Mouse (Mus musculus) heart, adult 18-20 months (tissue): ENCODE results near the gene Slc6a12. TPM values are rescaled to one million over a fixed set of nuclear protein-coding genes. Genes with fewer than 3 reads are reported as not detected.
A peak's percentile ranks its signal among the peaks of the same experiment; 100 is the strongest.

Experiments used
- DNase-seq, 2 experiments: peaks; one replicate each; pipeline ENCODE4 v3.0.0; 2021 to 2022; ENCODE audit warnings: mixed read lengths in 1 of 2
- total RNA-seq, 2 experiments: library from RNA; stranded (reverse); gene quantifications; 2 replicates each; pipeline ENCODE4 v1.2.3; 2021

Slc6a12 gene
- total RNA-seq, 2 experiments from 2014 or later = not detected

DNA sequence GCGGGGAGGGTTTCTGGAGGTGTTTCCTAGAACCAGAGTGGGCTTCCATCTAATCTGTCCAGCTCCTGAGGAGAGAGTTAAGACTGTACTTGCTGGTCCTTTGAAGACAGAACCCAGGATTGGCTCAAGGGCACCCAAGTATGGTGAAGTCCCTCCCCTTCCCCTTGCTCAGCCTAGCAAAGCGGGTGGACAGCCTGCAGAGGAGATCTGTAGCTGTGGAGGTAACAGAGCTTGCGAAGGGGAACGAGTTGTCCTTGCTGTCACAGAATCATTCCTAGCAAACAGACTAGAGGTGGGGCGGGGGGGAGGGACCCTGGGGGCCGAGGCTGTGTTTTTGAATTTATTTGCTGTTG, 871 bp downstream of the Slc6a12 start:
- no peak for DNase-seq

DNA sequence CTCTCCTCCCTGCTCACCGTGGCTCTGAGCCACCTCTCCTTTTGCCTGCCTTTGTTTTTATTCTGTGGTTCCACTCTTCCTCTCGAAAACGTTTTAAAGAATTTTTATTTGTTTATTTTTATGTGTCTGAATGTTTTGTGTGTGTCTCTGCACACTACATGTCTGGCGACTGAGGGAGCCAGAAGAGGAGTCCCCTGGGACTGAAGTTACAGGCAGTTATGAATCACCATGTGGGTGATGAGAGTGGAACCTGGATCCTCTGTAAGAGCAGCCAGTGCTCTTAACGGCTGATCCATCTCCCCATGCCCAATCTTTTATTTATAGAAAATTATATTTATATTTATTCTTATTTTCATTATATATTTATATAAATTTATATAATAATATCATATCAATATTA, 1.5 kb downstream of the Slc6a12 start:
- DNase-seq = no peak

DNA sequence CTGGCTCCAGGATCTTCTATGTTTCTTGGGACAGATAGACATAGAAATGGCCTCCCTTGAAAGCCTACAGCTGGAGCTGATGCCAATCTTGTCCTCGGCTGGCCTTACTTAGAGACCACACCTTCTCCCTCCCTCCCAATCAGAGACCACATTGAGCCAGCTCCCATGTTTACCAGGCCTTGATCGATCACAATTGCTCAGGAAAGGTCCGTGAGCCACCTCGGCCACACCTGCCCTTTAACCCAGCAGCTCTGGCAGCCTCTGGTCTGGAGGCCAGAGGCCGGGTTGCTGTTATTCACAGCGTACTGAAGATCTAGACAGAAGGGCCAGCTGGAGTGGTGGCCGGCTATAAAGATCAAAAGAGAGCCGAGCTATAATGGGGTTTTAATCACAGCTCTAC, 3.6 kb downstream of the Slc6a12 start:
- no peak for DNase-seq

DNA sequence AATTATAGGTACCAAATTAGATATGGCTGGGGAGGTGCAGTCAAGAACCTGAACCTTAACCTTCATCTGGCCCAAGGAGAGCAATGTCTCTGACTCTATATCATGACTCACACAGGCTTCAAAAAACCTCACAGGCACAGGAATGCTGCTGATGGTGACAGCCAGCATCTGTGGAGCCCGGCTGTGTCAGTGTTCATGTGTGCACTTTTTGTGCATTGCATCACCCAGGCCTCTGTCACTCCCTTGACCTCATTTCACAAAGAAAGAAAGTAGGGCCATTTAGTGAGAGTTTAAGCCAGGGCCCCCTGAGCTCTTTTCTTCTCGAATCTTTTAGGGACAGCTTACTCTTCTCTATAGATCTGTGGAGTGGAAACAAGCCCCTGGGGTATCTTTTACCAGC, 9.4 kb downstream of the Slc6a12 start:
- DNase-seq = peak in 1 of 2 experiments; percentile 46

DNA sequence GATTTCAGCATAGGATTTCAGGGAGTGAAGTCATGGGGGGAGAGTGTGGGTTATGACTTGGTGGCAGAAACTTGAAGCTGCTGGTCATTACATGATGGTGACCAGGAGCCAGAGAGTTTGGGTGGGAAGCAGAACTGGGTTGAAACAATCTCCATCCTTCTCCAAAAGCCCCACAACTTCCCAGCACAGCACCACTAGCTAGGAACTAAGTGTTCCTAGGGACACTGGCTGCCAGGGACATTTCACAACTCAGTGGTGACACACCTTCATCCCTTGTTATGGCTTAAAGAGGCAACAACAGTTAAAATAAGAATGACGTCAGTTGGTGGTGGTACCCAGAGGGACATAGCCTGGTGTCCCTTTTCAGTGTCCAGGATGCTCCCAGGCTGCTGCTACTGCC, 13.2 kb downstream of the Slc6a12 start:
- peak in 1 of 2 experiments; percentile 67 for DNase-seq

DNA sequence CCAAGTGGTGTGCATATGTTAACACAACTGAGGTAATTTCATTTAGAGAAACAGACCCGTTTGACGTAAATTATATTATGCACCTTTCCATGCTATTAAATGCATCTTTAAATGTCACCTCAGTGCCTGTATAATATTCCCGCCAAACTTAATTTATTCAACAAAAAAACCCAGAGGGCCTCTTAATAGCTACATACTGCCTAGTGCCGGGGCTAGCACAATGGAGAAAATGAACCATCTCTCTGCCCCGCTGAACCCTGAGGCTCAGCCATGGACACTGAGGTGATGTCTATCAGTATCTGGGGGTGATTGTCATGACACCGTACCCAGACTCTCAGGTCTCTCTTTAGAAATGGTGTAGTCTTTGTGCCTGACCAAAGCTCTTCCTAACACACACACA, 14.4 kb downstream of the Slc6a12 start:
- DNase-seq = no peak

DNA sequence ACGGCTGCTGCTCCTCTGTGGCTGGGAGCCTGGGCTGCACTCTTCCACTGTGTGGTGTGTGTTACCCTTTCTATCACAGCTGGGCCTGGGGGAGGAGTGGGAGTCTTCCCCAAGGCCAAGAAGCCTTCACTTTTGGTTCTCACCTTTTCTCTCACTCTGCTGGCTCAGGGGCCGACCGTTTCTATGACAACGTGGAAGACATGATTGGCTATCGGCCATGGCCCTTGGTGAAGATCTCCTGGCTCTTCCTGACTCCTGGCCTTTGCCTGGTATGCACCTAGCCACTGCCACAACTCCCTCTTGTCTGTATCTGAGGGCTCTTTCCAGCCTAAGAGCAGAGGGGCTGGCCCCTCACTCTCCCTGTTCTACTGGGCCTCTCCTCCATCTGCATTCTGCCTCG, 20.2 kb downstream of the Slc6a12 start:
- no peak for DNase-seq

DNA sequence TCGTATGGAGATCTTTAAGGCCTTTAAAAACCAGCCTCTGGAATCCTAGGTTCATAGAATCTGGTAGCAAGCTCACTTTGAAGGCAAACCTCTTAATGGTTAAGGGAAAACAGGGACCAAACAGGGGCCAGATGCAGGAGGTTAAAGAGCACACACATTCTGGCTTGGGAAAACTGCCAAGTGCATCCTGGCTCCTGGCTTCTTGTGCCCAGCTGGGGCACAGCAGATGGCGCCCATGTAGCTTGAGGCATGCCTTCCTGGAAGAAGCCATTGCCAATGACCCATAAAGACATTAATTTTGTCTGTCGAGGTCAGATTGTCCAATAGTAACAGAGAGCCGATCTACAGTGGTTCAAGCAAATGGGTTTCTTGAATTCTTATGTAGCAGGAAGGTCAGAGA, 21.1 kb downstream of the Slc6a12 start:
- no peak for DNase-seq

DNA sequence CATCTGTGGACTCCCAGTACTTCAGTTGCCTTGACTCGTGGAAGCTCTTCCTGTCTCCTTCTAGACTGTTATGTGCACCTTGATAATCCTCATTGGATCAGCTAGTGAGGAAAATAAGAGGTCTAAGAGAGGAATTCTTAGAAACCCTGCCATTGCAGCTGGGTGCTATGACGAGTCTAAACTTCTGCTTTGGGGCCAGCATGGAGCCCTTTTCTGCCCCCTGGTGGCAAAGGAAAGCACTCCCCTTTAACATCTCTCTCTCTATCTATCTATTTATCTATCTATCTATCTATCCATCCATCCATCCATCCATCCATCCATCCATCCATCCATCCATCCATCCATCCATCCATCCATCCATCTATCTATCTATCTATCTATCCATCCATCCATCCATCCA, 23.7 kb downstream of the Slc6a12 start:
- DNase-seq = peak; percentile 22 to 36

DNA sequence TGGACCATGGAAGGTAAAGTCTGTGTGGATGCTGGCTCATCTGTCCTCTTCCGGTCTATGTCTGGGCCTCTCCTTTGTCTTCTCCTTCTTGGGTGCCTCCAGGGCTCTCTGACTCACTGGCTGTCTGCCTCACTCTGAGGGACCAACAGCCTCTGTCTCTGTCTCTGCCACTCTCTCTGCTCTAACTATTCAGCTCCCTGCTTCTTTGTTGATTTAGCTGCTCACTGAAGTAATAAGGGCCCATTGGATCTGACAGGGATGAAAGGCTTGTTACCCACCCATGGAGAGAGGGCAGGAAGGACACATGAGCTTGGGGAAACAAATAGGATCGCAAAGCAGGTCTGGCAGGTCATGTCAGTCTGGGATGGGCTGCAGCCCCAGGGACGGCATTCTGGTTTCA, 24.2 kb downstream of the Slc6a12 start:
- DNase-seq = no peak

DNA sequence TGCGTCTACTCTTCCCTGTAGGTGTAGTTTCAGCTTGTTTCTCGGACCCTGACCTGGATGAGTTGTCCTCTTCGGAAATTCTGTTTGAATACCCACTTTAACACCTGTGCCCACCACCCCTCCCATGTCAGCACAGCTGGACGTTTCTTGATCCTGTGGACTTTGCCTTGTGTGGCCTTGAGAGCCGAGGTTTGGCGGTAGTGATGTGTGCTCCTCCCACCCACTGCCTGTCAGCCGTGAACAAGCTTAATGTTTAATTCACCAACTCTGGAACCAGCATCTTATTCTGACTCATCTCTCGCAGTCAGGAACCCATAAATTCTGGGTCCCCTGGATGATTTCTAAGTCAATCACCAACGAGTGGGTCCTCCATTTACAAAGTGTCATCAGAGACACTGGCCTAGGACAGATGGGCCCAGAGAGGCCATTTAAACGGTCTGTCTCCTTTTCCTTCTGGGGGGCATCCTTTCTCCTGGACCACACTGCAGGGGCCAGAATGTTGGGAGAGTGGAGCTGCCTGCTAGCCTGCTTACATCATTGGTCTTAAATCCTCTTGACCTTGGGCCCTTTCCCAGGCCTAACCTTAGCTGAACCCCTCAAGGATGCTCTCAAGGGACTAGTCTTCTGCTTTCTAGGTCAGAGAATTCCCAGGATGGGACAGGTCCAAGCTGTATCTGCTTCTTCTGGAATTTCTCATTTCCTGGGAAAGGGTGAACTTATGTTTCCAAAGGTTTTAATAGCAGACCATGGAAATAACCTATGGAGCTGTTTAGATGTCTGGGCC, 28.5 kb downstream of the Slc6a12 start:
- DNase-seq = peak; percentile 35 to 60

DNA sequence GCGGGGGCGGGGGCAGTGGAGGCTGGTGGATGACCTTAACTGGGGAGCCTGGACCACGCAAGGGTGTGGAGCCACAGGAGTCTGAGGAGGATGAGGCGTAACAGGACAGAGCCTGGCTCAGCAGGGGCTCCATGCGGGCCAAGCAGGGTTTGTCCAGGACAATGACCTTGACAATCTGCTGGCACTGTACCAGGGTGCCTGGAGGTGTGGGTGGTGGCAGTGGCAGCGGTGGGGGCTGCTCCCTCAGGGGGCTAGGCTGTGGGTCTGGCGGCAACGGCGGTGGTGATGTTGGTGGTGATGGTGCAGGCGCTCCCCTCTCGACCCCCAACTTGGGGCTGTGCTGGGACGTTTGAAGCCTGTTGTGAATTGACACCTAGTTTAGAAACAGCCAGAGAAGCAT, 33.3 kb downstream of the Slc6a12 start:
- no peak for DNase-seq

DNA sequence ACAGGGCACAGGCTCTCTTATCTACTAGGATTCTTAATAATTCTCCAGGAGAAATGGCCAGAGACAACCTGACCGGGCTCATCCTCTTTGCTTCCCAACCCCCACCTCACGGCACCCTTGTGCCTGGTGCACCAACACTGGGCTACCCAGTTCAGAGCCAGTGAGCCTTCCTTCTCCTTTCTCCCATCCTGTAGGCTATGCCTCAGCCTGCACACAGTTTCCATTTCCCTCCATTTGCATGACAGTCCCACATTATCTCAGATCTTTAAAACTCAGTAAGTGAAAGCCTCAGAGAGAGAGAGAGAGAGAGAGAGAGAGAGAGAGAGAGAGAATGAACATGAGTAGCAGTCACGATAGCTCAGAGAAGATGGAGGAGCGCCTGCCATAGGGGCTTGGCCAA, 35.4 kb downstream of the Slc6a12 start:
- no peak for DNase-seq

DNA sequence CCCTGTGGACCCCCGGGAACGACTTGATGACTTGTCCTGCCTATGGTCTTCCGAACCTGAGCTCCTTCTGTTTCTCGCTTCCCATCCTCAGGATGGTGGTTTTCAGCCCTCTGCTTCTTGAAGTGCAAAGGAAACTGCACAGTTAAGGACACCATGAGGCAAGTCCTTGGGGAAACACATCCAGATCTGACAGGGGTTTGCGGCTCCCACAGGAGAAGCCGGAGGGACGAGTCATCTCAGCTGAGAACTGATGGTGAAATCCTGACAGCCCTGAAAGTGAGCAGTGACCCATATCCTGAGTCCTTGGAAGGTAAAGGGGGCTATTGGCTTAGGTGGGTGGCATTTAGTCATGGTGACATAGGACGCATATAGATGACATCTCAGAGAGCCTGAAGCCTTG, 37.7 kb downstream of the Slc6a12 start:
- peak in 1 of 2 experiments; percentile 27 for DNase-seq

DNA sequence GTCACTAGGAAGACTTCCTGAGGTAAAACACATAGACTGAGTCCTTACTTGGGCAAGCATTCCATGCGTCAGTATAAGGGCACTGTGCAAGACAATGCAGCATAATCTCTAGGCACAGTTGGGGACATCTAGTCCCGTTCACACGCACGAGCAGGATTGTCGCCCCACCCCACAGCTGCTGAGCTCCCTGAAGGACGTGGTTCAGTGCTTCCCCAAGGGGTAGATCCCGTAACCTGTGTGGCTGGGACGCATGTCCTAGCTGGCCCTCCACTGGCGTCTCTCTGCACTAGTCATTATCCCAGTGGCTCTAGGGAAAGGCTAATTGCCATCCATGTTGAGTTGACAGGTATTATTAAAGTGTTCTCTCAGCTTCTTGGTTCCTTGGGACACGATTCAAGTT, 39.2 kb downstream of the Slc6a12 start:
- peak; percentile 20 to 50 for DNase-seq

DNA sequence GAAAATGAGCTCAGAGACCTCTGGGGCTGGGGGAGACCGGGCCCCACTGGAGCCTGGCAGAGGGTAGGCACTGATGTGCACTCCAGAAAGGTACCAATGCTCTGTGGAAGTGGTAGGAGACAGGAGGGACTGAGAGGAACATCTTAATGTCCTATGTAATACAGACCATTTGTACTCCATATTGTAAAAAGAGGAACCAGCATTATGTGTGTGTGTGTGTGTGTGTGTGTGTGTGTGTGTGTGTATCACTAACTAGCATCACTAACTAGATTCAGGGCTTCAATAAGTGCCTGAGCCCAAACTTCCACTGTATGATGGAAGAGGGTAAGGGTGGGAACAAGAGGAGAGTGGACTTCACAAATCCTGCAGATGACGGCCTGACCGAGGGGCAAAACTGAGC, 42.5 kb downstream of the Slc6a12 start:
- DNase-seq = no peak

DNA sequence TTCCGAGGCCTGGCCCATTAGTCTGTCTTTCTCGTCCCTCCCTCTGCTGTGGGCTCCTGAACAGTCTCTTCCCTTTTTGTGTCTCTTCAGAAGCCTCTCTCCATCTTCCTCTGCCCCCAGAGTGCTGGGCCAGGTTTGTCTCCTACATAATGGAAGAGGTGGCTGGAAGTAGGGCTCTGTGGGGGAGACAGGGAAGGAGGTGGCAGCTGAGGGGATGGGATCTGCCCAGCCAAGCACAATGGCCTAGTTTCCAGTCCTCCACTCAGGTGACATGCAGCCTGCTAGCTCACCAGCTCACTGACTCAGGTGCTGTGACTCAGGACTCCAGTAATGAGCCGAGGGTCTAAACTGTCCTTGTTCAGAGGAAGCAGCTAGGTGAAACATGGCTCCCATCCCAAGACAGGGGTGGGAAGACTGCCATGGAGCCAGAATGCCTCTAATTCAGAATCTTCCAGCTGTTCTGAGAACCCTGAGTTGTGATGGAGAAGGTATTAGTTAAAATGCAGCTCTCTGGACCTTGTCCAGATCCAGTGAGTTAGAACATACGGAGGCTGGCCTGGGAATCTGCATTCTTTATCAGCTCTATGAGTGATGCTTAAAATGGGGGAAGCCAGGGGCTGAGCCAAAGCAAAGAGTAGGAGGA, 49.9 kb downstream of the Slc6a12 start:
- DNase-seq = no peak

DNA sequence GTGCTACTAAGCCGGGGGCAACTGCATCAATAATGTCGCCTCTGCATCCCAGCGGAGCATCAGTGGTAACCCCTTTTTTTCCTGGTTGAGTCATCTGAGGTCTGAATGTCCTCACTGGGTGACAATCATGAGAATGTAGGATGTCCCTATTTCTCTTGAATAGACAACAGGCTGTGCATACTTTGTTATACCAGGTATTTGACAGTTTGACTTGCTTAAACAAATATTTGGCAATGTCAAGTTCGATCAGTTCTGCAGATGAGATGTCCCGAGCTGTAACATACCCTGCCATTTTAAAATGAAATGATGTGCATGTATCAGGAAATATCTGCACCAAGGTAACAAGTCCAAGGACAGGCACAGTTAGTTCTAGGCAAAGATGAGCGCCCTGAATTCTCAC, 58.3 kb downstream of the Slc6a12 start:
- no peak for DNase-seq

DNA sequence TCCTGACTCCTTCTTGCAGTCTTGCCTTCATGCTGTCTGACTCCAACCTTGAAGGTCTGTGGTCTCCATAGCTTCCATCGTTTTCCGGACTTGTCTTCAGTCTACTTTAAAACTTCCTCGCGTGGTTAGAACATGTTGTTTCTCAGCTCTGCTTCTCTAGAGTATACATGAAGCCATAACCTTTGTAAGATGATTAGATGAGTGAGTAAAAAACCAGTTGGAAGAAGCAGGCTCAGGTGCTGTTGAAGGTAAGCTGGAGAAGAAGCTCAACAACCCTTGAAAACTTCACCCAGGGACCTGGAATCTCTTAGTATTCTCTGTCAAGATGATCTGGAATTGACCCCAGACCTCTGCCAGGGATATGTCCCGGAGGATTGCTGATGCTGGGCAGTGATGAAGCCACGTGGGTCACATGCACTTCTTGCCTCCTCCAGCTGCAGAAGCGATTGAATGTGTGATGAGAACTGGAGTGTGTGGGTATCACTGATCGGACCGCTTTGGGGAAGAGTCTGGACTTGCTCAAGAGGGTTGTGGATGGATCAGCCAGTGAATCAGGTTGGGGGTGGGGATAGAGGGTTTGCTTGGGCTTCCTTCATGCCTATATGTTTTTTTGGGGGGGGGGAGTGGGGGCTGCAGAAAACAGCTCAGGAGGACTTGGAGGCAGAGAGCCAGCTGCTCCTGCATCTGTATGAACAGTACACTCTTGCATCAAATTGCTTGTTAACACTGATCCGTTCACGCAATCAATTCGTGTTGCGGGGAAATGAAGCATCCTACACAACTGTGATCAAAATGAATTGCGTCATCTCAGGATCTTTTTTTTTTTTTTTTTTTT, 59.2 kb downstream of the Slc6a12 start:
- DNase-seq = no peak

DNA sequence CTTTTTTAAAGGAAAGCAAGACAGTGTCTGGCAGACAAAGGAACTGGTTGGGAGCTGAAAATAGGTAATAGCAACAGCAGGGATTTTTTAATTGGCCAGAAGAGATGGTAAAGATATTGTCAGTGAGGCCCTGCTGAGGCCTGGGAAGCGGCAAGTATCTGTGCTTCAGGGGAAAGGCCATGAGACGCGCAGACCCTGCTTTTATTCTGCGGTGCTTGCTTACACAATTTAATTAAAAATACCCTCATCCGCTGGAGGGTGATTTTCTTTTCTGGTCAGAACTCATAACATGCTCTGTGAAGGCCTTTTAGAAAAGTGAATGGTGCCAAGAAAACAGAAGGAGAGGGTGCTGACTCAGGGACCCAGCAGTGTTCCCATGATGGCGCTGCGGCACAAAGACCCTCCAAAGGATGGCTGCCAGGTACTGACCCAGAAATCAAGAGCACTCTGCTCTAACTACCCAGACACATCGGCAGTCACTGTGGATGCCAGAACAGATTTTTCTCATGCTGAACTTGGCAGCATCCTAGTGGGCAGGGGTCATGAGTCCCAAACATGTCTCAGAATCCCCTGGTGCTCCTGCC, 59.9 kb downstream of the Slc6a12 start:
- no peak for DNase-seq

DNA sequence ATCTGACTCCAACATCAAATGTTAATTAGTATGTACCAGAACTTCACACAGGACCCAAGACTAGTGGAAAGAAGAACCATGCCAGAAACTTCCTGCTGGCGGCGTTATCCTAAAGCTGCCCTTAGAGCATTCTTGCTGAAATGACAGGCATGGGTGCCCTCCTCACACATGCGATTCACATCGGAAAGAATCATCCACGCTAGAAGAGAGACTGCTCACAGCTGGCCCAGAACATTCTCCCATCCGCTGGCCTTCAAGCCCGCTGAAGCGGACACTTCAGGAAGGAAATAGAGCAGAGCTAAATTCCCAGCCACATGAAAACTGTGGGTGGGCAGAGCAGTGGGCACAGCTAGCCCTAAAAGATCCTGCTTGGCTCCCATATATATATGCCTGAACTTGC, 62.4 kb downstream of the Slc6a12 start:
- no peak for DNase-seq

DNA sequence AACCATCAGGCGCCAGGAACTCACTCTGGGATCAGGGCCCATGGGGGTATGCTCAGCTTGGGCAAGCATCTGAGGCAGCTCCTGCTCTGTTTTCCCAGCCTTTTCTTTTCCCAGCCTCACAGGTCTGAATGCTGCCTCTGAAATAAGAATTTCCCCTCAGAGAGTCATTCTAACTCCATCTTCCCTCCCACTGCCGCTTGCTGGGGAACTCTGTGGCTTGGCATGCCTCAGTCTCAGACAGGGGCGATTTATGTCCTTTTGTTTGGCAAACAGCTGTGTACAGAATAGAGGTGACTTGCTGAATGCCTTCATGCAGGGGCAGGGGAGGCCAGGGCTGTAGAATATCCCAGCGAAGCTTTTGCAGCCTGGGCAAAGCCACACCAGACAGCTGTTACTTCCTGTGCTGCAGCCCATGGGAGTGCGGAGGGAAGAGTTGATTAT, 64.7 kb downstream of the Slc6a12 start:
- no peak for DNase-seq
